Mouse (Mus musculus): Measurements from ENCODE around the gene Gm3676. TPM values are rescaled to one million over a fixed set of nuclear protein-coding genes. Genes with fewer than 3 reads are reported as not detected.
"Not testable (repeated sequence)": the region's sequence is repeated elsewhere in the genome, so short reads cannot be mapped to it uniquely, and the experiment has no call there.

Gm3676 gene
- polyA plus RNA-seq (2015; fragmentation: Nextera tagmentation; extraction: Ambion mirVana): not detected in 2 replicates

DNA sequence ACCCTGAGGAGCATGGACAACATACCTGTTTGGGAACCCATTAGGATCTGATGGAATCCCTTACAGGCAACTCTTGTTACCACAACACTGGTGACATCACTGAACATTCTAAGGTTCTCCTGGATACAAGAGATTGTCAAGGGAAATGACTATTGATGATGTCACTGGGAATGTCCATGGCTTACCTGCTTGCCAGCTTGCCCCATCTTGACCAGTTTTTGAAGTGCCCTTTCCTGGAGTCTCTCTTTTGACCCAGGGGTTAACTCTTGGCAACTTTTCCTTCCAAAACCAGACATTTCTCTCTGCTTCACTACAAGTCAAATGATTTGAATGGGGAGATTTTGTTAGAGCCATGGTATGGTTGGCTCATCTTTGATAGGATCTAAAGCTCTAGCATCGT lies at the start of gene Gm3676:
Gene Gm3676, minus strand, starts transcription at position 101 of the 400 bp plus-strand sequence.
- not testable (repeated sequence) for H3K4me2 ChIP-seq; H3K9me3 ChIP-seq; H3K27ac ChIP-seq (replicated peaks); H3K36me3 ChIP-seq; H3K27me3 ChIP-seq; ATAC-seq (ENCODE audit: low FRiP score, low read depth); H3K9ac ChIP-seq; H3K4me1 ChIP-seq (replicated peaks); H3K4me3 ChIP-seq
- WGBS: no CpG with 5 or more reads among the region's 1 CpGs

DNA sequence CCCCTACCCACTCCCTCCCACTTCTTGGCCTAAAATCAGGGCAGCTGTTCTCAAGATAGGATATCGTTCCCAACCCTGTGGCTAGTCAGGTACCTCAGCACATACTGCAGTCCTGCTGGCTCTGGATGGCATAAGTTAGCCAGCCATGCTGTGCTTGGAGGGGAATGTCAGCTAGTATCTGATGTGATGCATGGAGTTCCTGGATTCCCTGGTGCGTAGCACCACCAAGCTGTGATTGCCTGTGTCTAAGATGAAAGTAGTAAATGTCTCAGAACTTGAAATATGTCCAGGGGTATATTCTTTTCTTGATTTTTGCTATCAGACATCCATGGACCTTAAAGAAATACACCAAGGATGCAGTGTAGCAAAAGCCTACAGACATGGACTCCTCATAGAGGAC lies 1.9 kb upstream of the Gm3676 start:
- not testable (repeated sequence) for H3K36me3 ChIP-seq; H3K9me3 ChIP-seq; ATAC-seq (ENCODE audit: low FRiP score, low read depth); H3K4me3 ChIP-seq; H3K4me1 ChIP-seq (replicated peaks); H3K27ac ChIP-seq (replicated peaks); H3K27me3 ChIP-seq; H3K4me2 ChIP-seq; H3K9ac ChIP-seq
- WGBS: 82% methylated on average over 2 of the region's 2 CpGs

DNA sequence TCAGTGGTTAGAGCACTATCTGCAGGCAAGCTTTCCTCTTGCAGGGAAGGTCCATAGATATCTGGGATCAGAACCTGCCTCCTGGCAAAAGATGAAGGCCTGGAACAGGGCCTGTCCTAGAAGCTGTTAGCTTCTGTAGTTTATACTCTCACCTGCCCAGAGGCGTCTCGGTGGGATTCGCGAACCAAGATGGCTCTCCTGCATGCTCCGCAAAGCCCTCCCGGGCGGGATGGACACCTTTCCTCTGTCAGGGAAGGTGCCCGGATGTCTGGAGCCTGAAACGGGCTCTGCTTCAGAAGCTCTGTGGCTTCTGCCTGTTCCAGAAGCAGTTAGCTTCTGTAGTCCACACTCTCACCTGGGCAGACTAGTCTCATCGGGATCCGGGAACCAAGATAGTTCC lies 16.1 kb downstream of the Gm3676 start:
- WGBS: 92% methylated on average over 9 of the region's 11 CpGs
- not testable (repeated sequence) for ATAC-seq (ENCODE audit: low FRiP score, low read depth); H3K4me3 ChIP-seq; H3K4me1 ChIP-seq (replicated peaks); H3K4me2 ChIP-seq; H3K9ac ChIP-seq; H3K36me3 ChIP-seq; H3K27ac ChIP-seq (replicated peaks); H3K27me3 ChIP-seq; H3K9me3 ChIP-seq

DNA sequence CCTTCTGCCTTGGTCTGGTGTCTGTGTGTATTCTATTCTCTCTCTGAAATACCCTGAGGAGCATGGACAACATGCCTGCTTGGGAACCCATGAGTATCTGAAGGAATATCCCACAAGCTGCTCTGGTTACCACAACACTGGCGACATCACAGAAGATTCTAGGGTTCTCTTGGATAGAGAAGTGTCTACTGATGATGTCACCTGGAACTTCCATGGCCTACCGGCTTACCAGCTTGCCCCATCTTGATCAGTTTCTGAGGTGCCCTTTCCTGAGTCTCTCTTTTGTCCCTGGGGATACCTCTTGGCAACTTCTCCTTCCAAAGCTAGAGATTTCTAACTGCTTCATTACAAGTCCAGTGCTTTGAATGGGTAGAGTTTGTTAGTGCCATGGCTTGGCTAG lies 21.8 kb downstream of the Gm3676 start, which contains the start of gene Gm3072:
Gene Gm3072, minus strand, starts transcription at position 101 of the 400 bp plus-strand sequence.
- 79% methylated on average over 1 of the region's 2 CpGs for WGBS
- not testable (repeated sequence) for ATAC-seq (ENCODE audit: low FRiP score, low read depth); H3K4me1 ChIP-seq (replicated peaks); H3K9ac ChIP-seq; H3K4me3 ChIP-seq; H3K36me3 ChIP-seq; H3K4me2 ChIP-seq; H3K27ac ChIP-seq (replicated peaks); H3K9me3 ChIP-seq; H3K27me3 ChIP-seq

DNA sequence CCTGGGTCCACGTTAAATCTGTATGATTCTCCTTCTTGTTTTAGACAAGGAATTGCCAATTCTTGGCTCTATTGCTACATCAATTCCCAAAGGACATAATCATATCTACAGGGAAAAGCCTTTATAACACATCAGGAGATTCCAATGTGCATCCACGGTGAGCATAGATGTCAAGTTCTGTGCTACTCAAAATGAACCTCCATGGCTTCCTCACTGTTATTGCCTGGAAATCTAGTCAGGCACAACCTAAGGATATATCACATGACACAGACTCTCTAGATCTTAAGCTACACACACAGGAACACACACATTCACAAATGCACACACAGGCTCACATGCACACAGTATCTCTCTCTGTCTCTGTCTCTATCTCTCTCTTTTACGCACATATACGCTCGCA lies 23.8 kb downstream of the Gm3676 start:
- 93% methylated on average over 5 of the region's 5 CpGs for WGBS
- not testable (repeated sequence) for H3K4me3 ChIP-seq; H3K9ac ChIP-seq; H3K27me3 ChIP-seq; H3K4me2 ChIP-seq; H3K9me3 ChIP-seq; H3K36me3 ChIP-seq; H3K27ac ChIP-seq (replicated peaks); ATAC-seq (ENCODE audit: low FRiP score, low read depth); H3K4me1 ChIP-seq (replicated peaks)

DNA sequence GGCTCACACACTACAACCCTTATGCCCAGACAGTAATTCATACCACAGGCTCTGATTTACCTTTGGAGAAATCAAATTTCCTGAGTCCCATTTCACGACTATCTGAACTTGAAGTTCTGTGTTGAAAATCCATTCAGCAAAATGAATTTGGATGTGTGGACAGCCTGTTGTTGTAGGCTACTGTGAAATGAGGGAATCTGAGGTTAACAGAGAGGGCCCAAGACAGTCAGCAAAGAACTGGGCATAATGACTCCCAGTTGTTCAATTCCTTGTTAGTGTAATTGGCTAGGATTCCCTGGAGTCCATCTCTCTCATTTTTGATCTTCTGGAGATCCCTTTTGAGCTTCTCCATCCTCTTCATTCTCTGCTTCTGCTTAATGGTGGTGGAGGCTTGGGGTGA lies 35.6 kb downstream of the Gm3676 start:
- not testable (repeated sequence) for H3K36me3 ChIP-seq; ATAC-seq (ENCODE audit: low FRiP score, low read depth); H3K9ac ChIP-seq; H3K27me3 ChIP-seq; H3K9me3 ChIP-seq; H3K27ac ChIP-seq (replicated peaks); H3K4me2 ChIP-seq; H3K4me3 ChIP-seq; H3K4me1 ChIP-seq (replicated peaks)
- 82% methylated on average over 1 of the region's 1 CpGs for WGBS

DNA sequence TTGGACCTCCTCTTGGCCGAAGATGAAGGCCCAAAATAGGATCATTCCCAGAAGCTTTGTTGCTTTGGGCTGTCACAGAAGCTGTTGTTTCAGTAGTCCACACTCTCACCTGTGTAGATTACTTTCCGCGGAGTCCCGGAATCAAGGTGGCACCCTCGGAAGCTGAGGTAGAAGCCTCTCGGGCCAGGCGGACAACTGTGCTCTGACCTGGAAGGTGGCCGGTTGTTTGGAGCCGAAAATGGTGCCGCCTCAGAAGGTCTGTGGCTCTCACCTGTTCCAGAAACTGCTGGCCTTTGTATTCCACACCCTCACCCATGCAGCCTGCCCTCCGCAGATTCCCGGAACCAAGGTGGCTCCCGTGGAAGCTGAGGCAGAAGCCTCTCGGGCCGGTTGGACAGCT lies 45.4 kb downstream of the Gm3676 start:
- WGBS: 92% methylated on average over 15 of the region's 15 CpGs
- not testable (repeated sequence) for ATAC-seq (ENCODE audit: low FRiP score, low read depth)

More for the DNA sequence above, 45.4 kb downstream of the Gm3676 start:
- H3K4me1 ChIP-seq (replicated peaks); H3K27me3 ChIP-seq; H3K36me3 ChIP-seq; H3K4me3 ChIP-seq; H3K9ac ChIP-seq; H3K27ac ChIP-seq (replicated peaks); H3K9me3 ChIP-seq; H3K4me2 ChIP-seq: not testable (repeated sequence)

Other genes with a start within 250 kb of the Gm3676 start
- gene Gm6482, start 238.2 kb downstream of the Gm3676 start, polyA plus RNA-seq (2015; fragmentation: Nextera tagmentation; extraction: Ambion mirVana): 0.30 TPM in 1 of 2 replicates, not detected in the other
- not detected in 2 replicates for gene Gm7954, start 193.0 kb downstream of the Gm3676 start, polyA plus RNA-seq (2015; fragmentation: Nextera tagmentation; extraction: Ambion mirVana)
- not detected in 2 replicates for gene Gm3486, start 157.0 kb downstream of the Gm3676 start, polyA plus RNA-seq (2015; fragmentation: Nextera tagmentation; extraction: Ambion mirVana)
- not detected in 2 replicates for gene Gm7970, start 90.9 kb downstream of the Gm3676 start, polyA plus RNA-seq (2015; fragmentation: Nextera tagmentation; extraction: Ambion mirVana)
- not detected in 2 replicates for gene 1700049E17Rik2, start 73.3 kb downstream of the Gm3676 start, polyA plus RNA-seq (2015; fragmentation: Nextera tagmentation; extraction: Ambion mirVana)
- not detected in 2 replicates for gene Gm3072, start 21.9 kb downstream of the Gm3676 start, polyA plus RNA-seq (2015; fragmentation: Nextera tagmentation; extraction: Ambion mirVana)
- not detected in 2 replicates for gene Gm8068, start 55.4 kb upstream of the Gm3676 start, polyA plus RNA-seq (2015; fragmentation: Nextera tagmentation; extraction: Ambion mirVana)
- not detected in 2 replicates for gene Gm7929, start 104.1 kb upstream of the Gm3676 start, polyA plus RNA-seq (2015; fragmentation: Nextera tagmentation; extraction: Ambion mirVana)
- gene Gm47189, start 126.0 kb upstream of the Gm3676 start, polyA plus RNA-seq (2015; fragmentation: Nextera tagmentation; extraction: Ambion mirVana): not detected in 2 replicates

All from hindbrain, embryonic 15.5 days (tissue).